Mouse (Mus musculus) embryonic facial prominence, embryonic 14.5 days (tissue): Measurements from ENCODE around the gene Angptl6. TPM values are rescaled to one million over a fixed set of nuclear protein-coding genes. Genes with fewer than 3 reads are reported as not detected.

Experiments
- ATAC-seq: fragments of 200-750 bp; cut with Nextera tagmentation; 2 replicates; pipeline ENCODE4 v1.8.0; 2017; ENCODE audit warnings: low read depth, moderate number of reproducible peaks, moderate TSS enrichment
- DNase-seq: peaks from one replicate; pipeline ENCODE4 v3.0.0-alpha.2; 2015; ENCODE audit warnings: low spot score
- H3K27ac ChIP-seq: fragments of 300-500 bp; sonication (generic); replicated peaks from 2 replicates; pipeline ENCODE4 v1.5.1; 2014; ENCODE audit warnings: low read depth, mild to moderate bottlenecking, low read length, moderate library complexity
- H3K27me3 ChIP-seq: fragments of 300-500 bp; sonication (generic); replicated peaks from 2 replicates; pipeline ENCODE4 v1.6.1; 2014; ENCODE audit warnings: low read length; ENCODE audit not compliant: control insufficient read depth, insufficient read depth
- H3K36me3 ChIP-seq: fragments of 300-500 bp; sonication (generic); 2 replicates; pipeline ENCODE4 v1.6.1; 2014; ENCODE audit warnings: low read length, mixed read lengths; ENCODE audit not compliant: control insufficient read depth, insufficient read depth
- H3K4me1 ChIP-seq: fragments of 300-500 bp; sonication (generic); 2 replicates; pipeline ENCODE4 v1.6.1; 2014; ENCODE audit warnings: antibody characterized with exemption, low read length; ENCODE audit not compliant: control insufficient read depth, insufficient read depth
- H3K4me2 ChIP-seq: fragments of 300-500 bp; sonication (generic); 2 replicates; pipeline ENCODE4 v1.6.1; 2014; ENCODE audit warnings: low read depth, mild to moderate bottlenecking, low read length, moderate library complexity, mixed read lengths
- H3K4me3 ChIP-seq: fragments of 300-500 bp; sonication (generic); 2 replicates; pipeline ENCODE4 v1.5.1; 2014; ENCODE audit warnings: low read depth, mild to moderate bottlenecking, low read length
- H3K9ac ChIP-seq: fragments of 300-500 bp; sonication (generic); 2 replicates; pipeline ENCODE4 v1.6.1; 2014; ENCODE audit warnings: low read depth, mild to moderate bottlenecking, low read length, moderate library complexity, mixed read lengths
- H3K9me3 ChIP-seq: fragments of 300-500 bp; sonication (generic); 2 replicates; pipeline ENCODE4 v1.6.1; 2016; ENCODE audit warnings: low read length; ENCODE audit not compliant: control insufficient read depth
- WGBS: fragments of 180-500 bp; shearing (Covaris S2); extraction: QIAGEN DNeasy Blood & Tissue Kit; methylation state at CpG from one replicate; pipeline ENCODE4 v1.1.7; 2014; 5-methylcytosine and 5-hydroxymethylcytosine counted together
- polyA plus RNA-seq: library from polyadenylated mRNA; unstranded; fragments of >200 nt; fragmentation: Nextera tagmentation; extraction: Ambion mirVana; gene quantifications from 2 replicates; pipeline ENCODE4 v1.2.1, GENCODE M21; 2014

Angptl6 gene
- polyA plus RNA-seq, 1 experiment from 2014 or later, result 3.4 TPM

- Histone ChIP-seq H3K9ac (no peak overlapping the region), H3K27me3 (no peaks in the 10 kb centered on the region), H3K4me2 (no peak overlapping the region), H3K9me3 (no peaks in the 10 kb centered on the region), H3K36me3 (no peaks in the 10 kb centered on the region), H3K4me1 (no peaks in the 10 kb centered on the region), H3K4me3 (no peak overlapping the region), H3K27ac (no peak overlapping the region)
- 63% methylated on average over 8 of the region's 9 CpGs for WGBS
- no peak for DNase-seq
- no peak for ATAC-seq
Measured at GRCm38 (mm10) chr9:20876318-20877117, 3.0 kb downstream of the Angptl6 start.

GRCm38 (mm10) chr9:20875021-20875790 lies 4.3 kb downstream of the Angptl6 start:
- H3K4me3 ChIP-seq, result no peak overlapping the region
- no peaks in the 10 kb centered on the region for H3K36me3 ChIP-seq
- ATAC-seq (no peak), DNase-seq (no peak)
- H3K9me3 ChIP-seq, result no peaks in the 10 kb centered on the region
- no peak overlapping the region for H3K27ac ChIP-seq
- H3K9ac ChIP-seq, result no peak overlapping the region
- H3K4me2 ChIP-seq, result no peak overlapping the region
- no peaks in the 10 kb centered on the region for H3K4me1 ChIP-seq
- H3K27me3 ChIP-seq, result peaks cover 7% of the 10 kb centered on the region
- 61% methylated on average over 22 of the region's 23 CpGs for WGBS

- Histone ChIP-seq H3K4me2 (no peak overlapping the region), H3K4me3 (no peak overlapping the region), H3K27me3 (peaks cover 24% of the 10 kb centered on the region), H3K9me3 (no peaks in the 10 kb centered on the region), H3K9ac (no peak overlapping the region), H3K27ac (no peak overlapping the region), H3K36me3 (no peaks in the 10 kb centered on the region), H3K4me1 (no peaks in the 10 kb centered on the region)
- no peak for DNase-seq
- ATAC-seq, result no peak
- 80% methylated on average over 12 of the region's 12 CpGs for WGBS
Measured at GRCm38 (mm10) chr9:20873521-20873920, 6.0 kb downstream of the Angptl6 start.

GRCm38 (mm10) chr9:20872991-20873390 lies 6.5 kb downstream of the Angptl6 start:
- Histone ChIP-seq H3K4me3 (no peak overlapping the region), H3K27me3 (peaks cover 29% of the 10 kb centered on the region), H3K9ac (no peak overlapping the region), H3K4me2 (no peak overlapping the region), H3K4me1 (no peaks in the 10 kb centered on the region), H3K9me3 (no peaks in the 10 kb centered on the region), H3K36me3 (no peaks in the 10 kb centered on the region), H3K27ac (no peak overlapping the region)
- WGBS, result 70% methylated on average over 4 of the region's 10 CpGs
- DNase-seq (no peak), ATAC-seq (no peak)

- Histone ChIP-seq H3K27ac (no peak overlapping the region), H3K36me3 (no peaks in the 10 kb centered on the region), H3K9ac (no peak overlapping the region), H3K9me3 (no peaks in the 10 kb centered on the region), H3K4me1 (no peaks in the 10 kb centered on the region), H3K4me2 (no peak overlapping the region), H3K27me3 (peaks cover 36% of the 10 kb centered on the region), H3K4me3 (no peak overlapping the region)
- 70% methylated on average over 12 of the region's 12 CpGs for WGBS
- DNase-seq (no peak), ATAC-seq (no peak)
Measured at GRCm38 (mm10) chr9:20870211-20871173, 9.0 kb downstream of the Angptl6 start.

- peak overlapping the region; percentile 59 for H3K4me2 ChIP-seq
- H3K4me1 ChIP-seq, result no peaks in the 10 kb centered on the region
- no peaks in the 10 kb centered on the region for H3K9me3 ChIP-seq
- H3K36me3 ChIP-seq, result no peaks in the 10 kb centered on the region
- H3K4me3 ChIP-seq, result peak overlapping the region; percentile 49
- 8% methylated on average over 16 of the region's 19 CpGs for WGBS
- DNase-seq (no peak), ATAC-seq (no peak)
- peak overlapping the region; percentile 61; the same call in 1 of the 2 replicates for H3K9ac ChIP-seq
- no peak overlapping the region for H3K27ac ChIP-seq
- H3K27me3 ChIP-seq, result peaks cover 36% of the 10 kb centered on the region
Measured at GRCm38 (mm10) chr9:20869246-20869645, 10.3 kb downstream of the Angptl6 start.

GRCm38 (mm10) chr9:20868448-20869001 lies 11.0 kb downstream of the Angptl6 start, which contains the start of gene A230050P20Rik:
TSS of gene A230050P20Rik (plus strand) at chr9:20868642.
- no peak within 1 kb of the TSS for H3K27ac ChIP-seq

GRCm38 (mm10) chr9:20866879-20867278 lies 12.6 kb downstream of the Angptl6 start:
- no peak overlapping the region for H3K27ac ChIP-seq
- ATAC-seq, result no peak

More at GRCm38 (mm10) chr9:20868448-20869001, 11.0 kb downstream of the Angptl6 start, which contains the start of gene A230050P20Rik:
- Histone ChIP-seq H3K27me3 (peaks cover 36% of the 10 kb centered on the region), H3K9me3 (no peaks in the 10 kb centered on the region), H3K4me2 (peak within 1 kb of the TSS; percentile 59), H3K4me1 (no peaks in the 10 kb centered on the region), H3K36me3 (no peaks in the 10 kb centered on the region), H3K9ac (peak within 1 kb of the TSS; percentile 61), H3K4me3 (peak within 1 kb of the TSS; percentile 49)
- 10% methylated on average over 43 of the region's 53 CpGs for WGBS
- peak; percentile 51 for ATAC-seq
- peak; percentile 39 for DNase-seq

More at GRCm38 (mm10) chr9:20866879-20867278, 12.6 kb downstream of the Angptl6 start:
- Histone ChIP-seq H3K4me3 (no peak overlapping the region), H3K4me2 (no peak overlapping the region), H3K9ac (no peak overlapping the region), H3K9me3 (no peaks in the 10 kb centered on the region), H3K36me3 (no peaks in the 10 kb centered on the region), H3K27me3 (peaks cover 36% of the 10 kb centered on the region), H3K4me1 (no peaks in the 10 kb centered on the region)
- 61% methylated on average over 3 of the region's 3 CpGs for WGBS
- DNase-seq, result no peak
